Mouse (Mus musculus): ENCODE data around the gene Casq2. TPM values are rescaled to one million over a fixed set of nuclear protein-coding genes. Genes with fewer than 3 reads are reported as not detected.

Gene Casq2
- polyA plus RNA-seq, 1 experiment from 2014 or later = 0.17 TPM

GRCm38 (mm10) chr3:102099793-102100192 is 13.6 kb downstream of the Casq2 start:
- no peak for DNase-seq (ENCODE audit: low read depth, low spot score)

GRCm38 (mm10) chr3:102101445-102101844 is 15.2 kb downstream of the Casq2 start:
- TF ChIP-seq CTCF (IDR thresholded peaks at IDR 0.05) = no peak
- in situ Hi-C loops (cut with MboI; ENCODE audit: low pct_unique_long_range_greater_than_20kb) = no loop called here
- no peak for DNase-seq (ENCODE audit: low read depth, low spot score)
- no peaks in the 10 kb centered on the region for H3K27me3 ChIP-seq
- ChIA-PET CTCF (interaction anchor here (6.1 kb wide), 1 partner anchor 10 kb away, joined by 32 read pairs; no protein-coding TSS in a partner anchor), POLR2A (interaction anchor here (0.6 kb wide), 1 partner anchor 19 kb away, joined by 8 read pairs; no protein-coding TSS in a partner anchor)
- ATAC-seq = no peak

More at GRCm38 (mm10) chr3:102099793-102100192, 13.6 kb downstream of the Casq2 start:
- ATAC-seq = no peak
- ChIA-PET CTCF (interaction anchor here (6.1 kb wide), 1 partner anchor 9 kb away, joined by 32 read pairs; no protein-coding TSS in a partner anchor), POLR2A (no interaction called here)
- TF ChIP-seq CTCF (IDR thresholded peaks at IDR 0.05) = no peak
- H3K27me3 ChIP-seq = no peaks in the 10 kb centered on the region
- in situ Hi-C loops (cut with MboI; ENCODE audit: low pct_unique_long_range_greater_than_20kb) = no loop called here

- POLR2A ChIA-PET = interaction anchor here (0.6 kb wide), 1 partner anchor 605 kb away, joined by 4 read pairs; no protein-coding TSS in a partner anchor
- in situ Hi-C loops (cut with MboI; ENCODE audit: low pct_unique_long_range_greater_than_20kb) = no loop called here
- CTCF ChIA-PET = interaction anchor here (0.9 to 6.1 kb wide), 2 partner anchors 13 to 22 kb away, joined by 3 to 32 read pairs; no protein-coding TSS in a partner anchor
- peak; percentile 47 for DNase-seq (ENCODE audit: low read depth, low spot score)
- ATAC-seq = no peak
- TF ChIP-seq CTCF (IDR thresholded peaks at IDR 0.05) = no peak
- H3K27me3 ChIP-seq = no peaks in the 10 kb centered on the region
Observed at GRCm38 (mm10) chr3:102103811-102104565, 17.8 kb downstream of the Casq2 start.

GRCm38 (mm10) chr3:102108201-102108600 is 22.0 kb downstream of the Casq2 start:
- in situ Hi-C loops (cut with MboI; ENCODE audit: low pct_unique_long_range_greater_than_20kb) = no loop called here
- DNase-seq (ENCODE audit: low read depth, low spot score) = peak; percentile 95
- POLR2A ChIA-PET = no interaction called here
- no peaks in the 10 kb centered on the region for H3K27me3 ChIP-seq
- ATAC-seq = peak; percentile 71
- CTCF ChIA-PET = interaction anchor here (1.0 kb wide), 1 partner anchor 17 kb away, joined by 3 read pairs; no protein-coding TSS in a partner anchor
- TF ChIP-seq CTCF (IDR thresholded peaks at IDR 0.05) = no peak

GRCm38 (mm10) chr3:102111979-102112599 is 25.9 kb downstream of the Casq2 start:
- no peak for TF ChIP-seq CTCF (IDR thresholded peaks at IDR 0.05)
- DNase-seq (ENCODE audit: low read depth, low spot score) = no peak
- no peaks in the 10 kb centered on the region for H3K27me3 ChIP-seq
- ChIA-PET POLR2A (interaction anchor here (0.7 kb wide), 1 partner anchor 93 kb away, joined by 3 read pairs; no protein-coding TSS in a partner anchor), CTCF (interaction anchor here (1.2 to 1.9 kb wide), 4 partner anchors 10 to 691 kb away, joined by 3 to 7 read pairs (median 4); no protein-coding TSS in a partner anchor)
- in situ Hi-C loops (cut with MboI; ENCODE audit: low pct_unique_long_range_greater_than_20kb) = no loop called here
- peak; percentile 33 for ATAC-seq

GRCm38 (mm10) chr3:102120947-102121346 is 34.7 kb downstream of the Casq2 start:
- no peaks in the 10 kb centered on the region for H3K27me3 ChIP-seq
- in situ Hi-C loops (cut with MboI; ENCODE audit: low pct_unique_long_range_greater_than_20kb) = no loop called here
- ChIA-PET CTCF (interaction anchor here (2.4 kb wide), 1 partner anchor 11 kb away, joined by 7 read pairs; no protein-coding TSS in a partner anchor), POLR2A (interaction anchor here (0.6 to 0.7 kb wide), 2 partner anchors 20 to 298 kb away, joined by 4 to 8 read pairs; no protein-coding TSS in a partner anchor)
- DNase-seq (ENCODE audit: low read depth, low spot score) = no peak
- ATAC-seq = no peak
- no peak for TF ChIP-seq CTCF (IDR thresholded peaks at IDR 0.05)

GRCm38 (mm10) chr3:102122046-102122445 is 35.8 kb downstream of the Casq2 start:
- ChIA-PET CTCF (interaction anchor here (0.7 to 2.4 kb wide), 8 partner anchors 10 to 122 kb away, joined by 3 to 7 read pairs (median 4); partner anchors contain the start of gene Vangl1), POLR2A (interaction anchor here (1.0 kb wide), 1 partner anchor 14 kb away, joined by 4 read pairs; no protein-coding TSS in a partner anchor)
- in situ Hi-C loops (cut with MboI; ENCODE audit: low pct_unique_long_range_greater_than_20kb) = no loop called here
- peak; percentile 72 for TF ChIP-seq CTCF (IDR thresholded peaks at IDR 0.05)
- ATAC-seq (no peak), DNase-seq (ENCODE audit: low read depth, low spot score) (no peak)
- no peaks in the 10 kb centered on the region for H3K27me3 ChIP-seq

- in situ Hi-C loops (cut with MboI; ENCODE audit: low pct_unique_long_range_greater_than_20kb) = no loop called here
- no peaks in the 10 kb centered on the region for H3K27me3 ChIP-seq
- POLR2A ChIA-PET = no interaction called here
- no peak for TF ChIP-seq CTCF (IDR thresholded peaks at IDR 0.05)
- ATAC-seq (peak; percentile 60), DNase-seq (ENCODE audit: low read depth, low spot score) (peak; percentile 77)
- CTCF ChIA-PET = interaction anchor here (1.1 to 1.4 kb wide), 4 partner anchors 12 to 24 kb away, joined by 3 to 4 read pairs (median 3); no protein-coding TSS in a partner anchor
Observed at GRCm38 (mm10) chr3:102123654-102124053, 37.4 kb downstream of the Casq2 start.

- H3K27me3 ChIP-seq = no peaks in the 10 kb centered on the region
- no peak for DNase-seq (ENCODE audit: low read depth, low spot score)
- no peak for TF ChIP-seq CTCF (IDR thresholded peaks at IDR 0.05)
- in situ Hi-C loops (cut with MboI; ENCODE audit: low pct_unique_long_range_greater_than_20kb) = no loop called here
- ChIA-PET CTCF (interaction anchor here (0.8 to 1.7 kb wide), 5 partner anchors 14 to 117 kb away, joined by 3 to 5 read pairs (median 4); no protein-coding TSS in a partner anchor), POLR2A (interaction anchor here (1.2 kb wide), 1 partner anchor 45 kb away, joined by 4 read pairs; no protein-coding TSS in a partner anchor)
- no peak for ATAC-seq
Observed at GRCm38 (mm10) chr3:102125546-102125945, 39.3 kb downstream of the Casq2 start.

- CTCF ChIA-PET = no interaction called here
- no peak for TF ChIP-seq CTCF (IDR thresholded peaks at IDR 0.05)
- POLR2A ChIA-PET = interaction anchor here (0.6 to 1.2 kb wide), 3 partner anchors 18 to 46 kb away, joined by 3 to 5 read pairs (median 4); no protein-coding TSS in a partner anchor
- DNase-seq (ENCODE audit: low read depth, low spot score) (no peak), ATAC-seq (no peak)
- in situ Hi-C loops (cut with MboI; ENCODE audit: low pct_unique_long_range_greater_than_20kb) = no loop called here
- no peaks in the 10 kb centered on the region for H3K27me3 ChIP-seq
Observed at GRCm38 (mm10) chr3:102127114-102127513, 40.9 kb downstream of the Casq2 start.
